Mouse (Mus musculus) CH12.LX (cell line): ENCODE data around the gene Smg6. TPM values are rescaled to one million over a fixed set of nuclear protein-coding genes. Genes with fewer than 3 reads are reported as not detected.

Source experiments
- DNase-seq: peaks from one replicate; pipeline ENCODE4 v3.0.0-alpha.2; 2013; ENCODE audit errors: extremely low read depth
- H3K27ac ChIP-seq: 2 replicates; pipeline ENCODE4 v1.5.1; 2012; ENCODE audit warnings: low read depth, mild to moderate bottlenecking, control low read depth, moderate library complexity; ENCODE audit not compliant: insufficient read depth
- H3K27me3 ChIP-seq: replicated peaks from 2 replicates; pipeline ENCODE3; 2012; ENCODE audit warnings: inconsistent platforms
- H3K36me3 ChIP-seq, 2 experiments: replicated peaks in 1 of 2; 2 replicates each; pipeline versions ENCODE3 to v1.6.1; 2012; ENCODE audit warnings: inconsistent platforms in 1 of 2, low read length in 1 of 2, mild to moderate bottlenecking in 1 of 2, mixed read lengths in 1 of 2, moderate library complexity in 1 of 2; ENCODE audit not compliant: control insufficient read depth in 1 of 2, insufficient read depth in 1 of 2
- H3K4me1 ChIP-seq, 2 experiments: 2 replicates each; pipeline ENCODE4 v1.6.1; 2012; ENCODE audit warnings: inconsistent platforms in 1 of 2, moderate library complexity in 1 of 2; ENCODE audit not compliant: insufficient read depth in 2 of 2, control insufficient read depth in 1 of 2
- H3K4me2 ChIP-seq: 2 replicates; pipeline ENCODE4 v1.6.1; 2012; ENCODE audit warnings: low read depth, mild to moderate bottlenecking, control low read depth; ENCODE audit not compliant: poor library complexity, insufficient read depth, severe bottlenecking
- H3K4me3 ChIP-seq, 3 experiments: fragments of 150-350 bp in 1 of 3; sonication (generic) in 1 of 3; replicated peaks in 1 of 3; 2 replicates each; pipeline versions ENCODE3 to v1.5.1; 2011 to 2012; ENCODE audit warnings: low read depth in 2 of 3, low read length in 2 of 3, mild to moderate bottlenecking in 2 of 3, moderate library complexity in 2 of 3, control low read depth in 1 of 3, improper control_type of control experiment in 1 of 3, inconsistent platforms in 1 of 3, mixed read lengths in 1 of 3; ENCODE audit not compliant: poor library complexity in 1 of 3
- H3K79me2 ChIP-seq: replicated peaks from 2 replicates; pipeline ENCODE4 v1.6.1; 2012; ENCODE audit warnings: mild to moderate bottlenecking, moderate library complexity; ENCODE audit not compliant: control insufficient read depth, poor library complexity, insufficient read depth, severe bottlenecking; ENCODE audit errors: extremely low read depth
- H3K9ac ChIP-seq: 2 replicates; pipeline ENCODE4 v1.6.1; 2012; ENCODE audit warnings: low read depth, mild to moderate bottlenecking, control low read depth, moderate library complexity; ENCODE audit not compliant: insufficient read depth
- H3K9me3 ChIP-seq: replicated peaks from 2 replicates; pipeline ENCODE3; 2012; ENCODE audit warnings: low read length, inconsistent platforms, mixed read lengths
- BHLHE40 ChIP-seq: IDR thresholded peaks from 2 replicates; pipeline ENCODE4 v1.6.1; 2011; ENCODE audit warnings: mild to moderate bottlenecking, low read depth, low read length, improper control_type of control experiment
- CHD1 ChIP-seq: IDR thresholded peaks from 2 replicates; pipeline ENCODE4 v1.6.1; 2012; ENCODE audit warnings: low read depth, low read length, improper control_type of control experiment, inconsistent platforms
- CHD2 ChIP-seq: IDR thresholded peaks from 2 replicates; pipeline ENCODE4 v1.6.1; 2011; ENCODE audit warnings: low read length, improper control_type of control experiment
- CTCF ChIP-seq, 2 experiments: IDR thresholded peaks in 1 of 2; conservative IDR thresholded peaks in 1 of 2; 2 replicates each; pipeline ENCODE4 v1.5.1; 2011 to 2012; ENCODE audit warnings: low read depth in 2 of 2, low read length in 2 of 2, improper control_type of control experiment in 1 of 2, inconsistent platforms in 1 of 2, mild to moderate bottlenecking in 1 of 2, moderate library complexity in 1 of 2
- ELF1 ChIP-seq: IDR thresholded peaks from 2 replicates; pipeline ENCODE4 v1.6.1; 2014; ENCODE audit warnings: low read depth, mild to moderate bottlenecking, inconsistent platforms, low read length, improper control_type of control experiment
- ETS1 ChIP-seq: conservative IDR thresholded peaks from 2 replicates; pipeline ENCODE4 v1.6.1; 2012; ENCODE audit warnings: low read depth, mild to moderate bottlenecking, inconsistent platforms, low read length, improper control_type of control experiment, moderate library complexity
- HCFC1 ChIP-seq: IDR thresholded peaks from 2 replicates; pipeline ENCODE4 v1.6.1; 2012; ENCODE audit warnings: low read depth, mild to moderate bottlenecking, inconsistent platforms, low read length, improper control_type of control experiment
- JUND ChIP-seq: conservative IDR thresholded peaks from 2 replicates; pipeline ENCODE4 v1.6.1; 2011; ENCODE audit warnings: low read depth, low read length, improper control_type of control experiment
- KAT2A ChIP-seq: IDR thresholded peaks from 2 replicates; pipeline ENCODE4 v1.6.1; 2012; ENCODE audit warnings: low read length, improper control_type of control experiment, inconsistent platforms; ENCODE audit not compliant: insufficient replicate concordance
- MAFK ChIP-seq: IDR thresholded peaks from 2 replicates; pipeline ENCODE4 v1.6.1; 2011; ENCODE audit warnings: low read length, improper control_type of control experiment; ENCODE audit not compliant: insufficient replicate concordance
- MAX ChIP-seq: IDR thresholded peaks from 2 replicates; pipeline ENCODE4 v1.6.1; 2011; ENCODE audit warnings: low read length, improper control_type of control experiment
- MEF2A ChIP-seq: IDR thresholded peaks from 2 replicates; pipeline ENCODE4 v1.6.1; 2014; ENCODE audit warnings: low read depth, mild to moderate bottlenecking, inconsistent platforms, low read length, improper control_type of control experiment, borderline replicate concordance
- MXI1 ChIP-seq: IDR thresholded peaks from 2 replicates; pipeline ENCODE4 v1.6.1; 2011; ENCODE audit warnings: mild to moderate bottlenecking, low read depth, low read length, improper control_type of control experiment
- PAX5 ChIP-seq: IDR thresholded peaks from 2 replicates; pipeline ENCODE4 v1.6.1; 2012; ENCODE audit warnings: low read length, inconsistent platforms, mixed read lengths
- POLR2A ChIP-seq: IDR thresholded peaks from 2 replicates; pipeline ENCODE4 v1.6.1; 2011; ENCODE audit warnings: low read depth, mild to moderate bottlenecking, improper control_type of control experiment, low read length
- POLR2AphosphoS2 ChIP-seq: IDR thresholded peaks from 2 replicates; pipeline ENCODE4 v1.6.1; 2011; ENCODE audit warnings: low read depth, low read length, improper control_type of control experiment
- TBP ChIP-seq: conservative IDR thresholded peaks from 2 replicates; pipeline ENCODE4 v1.6.1; 2011; ENCODE audit warnings: low read depth, low read length, improper control_type of control experiment
- TCF12 ChIP-seq: IDR thresholded peaks from 2 replicates; pipeline ENCODE4 v1.6.1; 2014; ENCODE audit warnings: low read depth, mild to moderate bottlenecking, inconsistent platforms, low read length, improper control_type of control experiment
- USF2 ChIP-seq: conservative IDR thresholded peaks from 2 replicates; pipeline ENCODE4 v1.6.1; 2011; ENCODE audit warnings: low read depth, low read length, improper control_type of control experiment
- dilution Hi-C: fragments of 300-500 bp; cut with MboI; formaldehyde crosslinking; loops from 2 replicates; pipeline ENCODE4 v1.14.3; 2020; ENCODE audit warnings: low sequenced_read_pairs; ENCODE audit not compliant: extremely low pct_unique_long_range_greater_than_20kb, extremely low pct_ligation_motif_present
- in situ Hi-C: fragments of 300-500 bp; cut with MboI; formaldehyde crosslinking; loops from 3 replicates; pipeline ENCODE4 v1.14.3; 2019; ENCODE audit warnings: low sequenced_read_pairs, low pct_ligation_motif_present, low pct_unique_long_range_greater_than_20kb, mixed read lengths
- polyA plus RNA-seq: library from polyadenylated mRNA; unstranded; fragments of >175 nt; gene quantifications from 2 replicates; pipeline ENCODE4 v1.2.1, GENCODE M21; 2012; ENCODE audit warnings: low read depth; ENCODE audit not compliant: insufficient read length
- total RNA-seq, 2 experiments: library from RNA; depleted of rRNA; stranded (reverse); fragments of 300-350 nt in 1 of 2; fragments of >200 nt in 1 of 2; gene quantifications; 2 replicates each; pipeline ENCODE4 v1.2.3; 2012 to 2014

Gene Smg6
- total and polyA plus RNA-seq, 3 experiments = 9.0 to 18.5 (median 12.1) TPM

GRCm38 (mm10) chr11:75197956-75198355, 272.3 kb downstream of the Smg6 start:
- peaks cover 11 to 28% of the 10 kb centered on the region in 2 experiments for H3K4me1 ChIP-seq
- peak overlapping the region; percentile 23; the same call in 1 of the 2 replicates for H3K4me2 ChIP-seq
- peaks cover 73% of the 10 kb centered on the region for H3K27me3 ChIP-seq
- no peaks in the 10 kb centered on the region for H3K79me2 ChIP-seq
- dilution Hi-C loops = no loop called here
- peak; percentile 34 for DNase-seq
- no peak overlapping the region for H3K27ac ChIP-seq
- H3K36me3 ChIP-seq = no peaks in the 10 kb centered on the region
- TF ChIP-seq POLR2AphosphoS2 (no peak), PAX5 (no peak), CHD2 (no peak), KAT2A (no peak), CTCF (conservative IDR thresholded peaks at IDR 0.05 in 1 of 2, IDR thresholded peaks at IDR 0.05 in 1 of 2; ENCODE audit: low read depth in 2 of 2, low read length in 2 of 2) (no peak), USF2 (no peak), POLR2A (no peak), CHD1 (no peak), ETS1 (no peak), MEF2A (no peak), MAFK (no peak), ELF1 (no peak), MXI1 (no peak), TCF12 (no peak), HCFC1 (no peak), MAX (no peak), JUND (no peak)
- in situ Hi-C loops = no loop called here
- no peak overlapping the region for H3K4me3 ChIP-seq
- no peak overlapping the region for H3K9ac ChIP-seq
- H3K9me3 ChIP-seq = peaks cover 10% of the 10 kb centered on the region

DNA sequence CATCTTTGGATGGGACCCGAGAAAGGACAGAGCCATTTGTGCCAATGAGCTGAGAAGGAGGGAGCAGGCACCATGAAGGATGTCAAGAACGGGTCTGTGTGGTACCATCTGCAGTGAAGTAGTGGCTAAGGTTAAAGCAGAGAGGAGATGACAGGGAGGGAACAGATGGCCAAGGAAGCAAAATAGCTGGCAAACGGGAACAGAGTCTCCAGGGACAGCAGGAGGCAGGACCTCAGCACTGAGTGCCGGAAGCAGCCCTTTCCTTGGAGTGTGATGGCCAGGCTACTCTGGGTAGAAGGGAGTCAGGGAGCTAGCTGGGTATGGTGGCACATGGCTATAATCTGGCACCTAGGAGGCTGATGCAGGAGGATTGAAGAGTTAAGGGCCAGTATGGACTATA, 273.2 kb downstream of the Smg6 start:
- H3K27me3 ChIP-seq = peaks cover 72% of the 10 kb centered on the region
- in situ Hi-C loops (no loop called here), dilution Hi-C loops (no loop called here)
- no peak overlapping the region for H3K4me3 ChIP-seq
- no peak overlapping the region for H3K27ac ChIP-seq
- no peak overlapping the region for H3K9ac ChIP-seq
- no peaks in the 10 kb centered on the region for H3K79me2 ChIP-seq
- no peaks in the 10 kb centered on the region for H3K36me3 ChIP-seq
- no peak overlapping the region for H3K4me2 ChIP-seq
- TF ChIP-seq BHLHE40 (no peak), TBP (no peak), POLR2AphosphoS2 (no peak)
- peaks cover 6% of the 10 kb centered on the region for H3K9me3 ChIP-seq
- no peak for DNase-seq
- peaks cover 11 to 22% of the 10 kb centered on the region in 2 experiments for H3K4me1 ChIP-seq
